Mouse (Mus musculus): ENCODE data around the gene Tmigd1. TPM values are rescaled to one million over a fixed set of nuclear protein-coding genes. Genes with fewer than 3 reads are reported as not detected.
A peak's percentile ranks its signal among the peaks of the same experiment; 100 is the strongest.

The Tmigd1 gene
- polyA plus RNA-seq, 1 experiment from 2014 or later: 1.6 TPM

GRCm38 (mm10) chr11:76889339-76890164 lies 12.4 kb upstream of the Tmigd1 start:
- Histone ChIP-seq H3K4me3 (replicated peaks) (no peak overlapping the region), H3K4me1 (replicated peaks) (peaks cover 21% of the 10 kb centered on the region), H3K27ac (peak overlapping the region; percentile 70; the same call in 1 of the 2 replicates), H3K27me3 (replicated peaks) (no peaks in the 10 kb centered on the region), H3K9ac (no peak overlapping the region), H3K36me3 (no peaks in the 10 kb centered on the region), H3K9me3 (no peaks in the 10 kb centered on the region), H3K4me2 (replicated peaks) (peak overlapping the region; percentile 34; the same call in 1 of the 2 replicates)
- 17% methylated on average over 10 of the region's 10 CpGs for WGBS
- ATAC-seq: peak; percentile 74

GRCm38 (mm10) chr11:76891171-76891570 lies 10.8 kb upstream of the Tmigd1 start:
- no peak overlapping the region for H3K4me2 ChIP-seq (replicated peaks)
- peaks cover 21% of the 10 kb centered on the region for H3K4me1 ChIP-seq (replicated peaks)
- H3K4me3 ChIP-seq (replicated peaks): no peak overlapping the region
- H3K27ac ChIP-seq: no peak overlapping the region
- H3K27me3 ChIP-seq (replicated peaks): no peaks in the 10 kb centered on the region
- no peak for ATAC-seq
- no peaks in the 10 kb centered on the region for H3K36me3 ChIP-seq
- H3K9ac ChIP-seq: no peak overlapping the region
- H3K9me3 ChIP-seq: no peaks in the 10 kb centered on the region
- 91% methylated on average over 7 of the region's 7 CpGs for WGBS

GRCm38 (mm10) chr11:76891738-76892349 lies 10.1 kb upstream of the Tmigd1 start:
- no peaks in the 10 kb centered on the region for H3K36me3 ChIP-seq
- no peak overlapping the region for H3K27ac ChIP-seq
- H3K4me3 ChIP-seq (replicated peaks): no peak overlapping the region
- H3K9ac ChIP-seq: no peak overlapping the region
- ATAC-seq: no peak
- H3K4me1 ChIP-seq (replicated peaks): peaks cover 21% of the 10 kb centered on the region
- no peaks in the 10 kb centered on the region for H3K9me3 ChIP-seq
- H3K27me3 ChIP-seq (replicated peaks): no peaks in the 10 kb centered on the region
- WGBS: 83% methylated on average over 4 of the region's 4 CpGs
- H3K4me2 ChIP-seq (replicated peaks): no peak overlapping the region

GRCm38 (mm10) chr11:76892972-76893371 lies 9.0 kb upstream of the Tmigd1 start:
- peaks cover 23% of the 10 kb centered on the region for H3K4me1 ChIP-seq (replicated peaks)

GRCm38 (mm10) chr11:76893570-76893969 lies 8.4 kb upstream of the Tmigd1 start:
- Histone ChIP-seq H3K27ac (no peak overlapping the region), H3K4me2 (replicated peaks) (peak overlapping the region; percentile 19; the same call in 1 of the 2 replicates), H3K27me3 (replicated peaks) (no peaks in the 10 kb centered on the region), H3K9ac (no peak overlapping the region), H3K36me3 (no peaks in the 10 kb centered on the region), H3K4me1 (replicated peaks) (peaks cover 25% of the 10 kb centered on the region), H3K4me3 (replicated peaks) (no peak overlapping the region), H3K9me3 (no peaks in the 10 kb centered on the region)
- ATAC-seq: no peak
- 7% methylated on average over 4 of the region's 4 CpGs for WGBS

More at GRCm38 (mm10) chr11:76892972-76893371, 9.0 kb upstream of the Tmigd1 start:
- 0 out of 2 replicates have a peak overlapping the region, but pooled peaks have one; percentile 14 for H3K27ac ChIP-seq
- no peaks in the 10 kb centered on the region for H3K36me3 ChIP-seq
- no peaks in the 10 kb centered on the region for H3K27me3 ChIP-seq (replicated peaks)
- H3K4me3 ChIP-seq (replicated peaks): no peak overlapping the region
- H3K4me2 ChIP-seq (replicated peaks): no peak overlapping the region
- 63% methylated on average over 3 of the region's 3 CpGs for WGBS
- no peaks in the 10 kb centered on the region for H3K9me3 ChIP-seq
- ATAC-seq: peak; percentile 36; the same call in 1 of the 2 replicates
- H3K9ac ChIP-seq: no peak overlapping the region

GRCm38 (mm10) chr11:76894240-76894639 lies 7.7 kb upstream of the Tmigd1 start:
- Histone ChIP-seq H3K36me3 (no peaks in the 10 kb centered on the region), H3K4me1 (replicated peaks) (peaks cover 25% of the 10 kb centered on the region), H3K4me2 (replicated peaks) (peak overlapping the region; percentile 19; the same call in 1 of the 2 replicates), H3K27me3 (replicated peaks) (no peaks in the 10 kb centered on the region), H3K9me3 (no peaks in the 10 kb centered on the region), H3K9ac (no peak overlapping the region), H3K4me3 (replicated peaks) (no peak overlapping the region), H3K27ac (no peak overlapping the region)
- WGBS: 30% methylated on average over 5 of the region's 5 CpGs
- ATAC-seq: 0 out of 2 replicates have a peak, but pooled peaks have one; percentile 39

GRCm38 (mm10) chr11:76896360-76896759 lies 5.6 kb upstream of the Tmigd1 start:
- Histone ChIP-seq H3K27me3 (replicated peaks) (no peaks in the 10 kb centered on the region), H3K4me2 (replicated peaks) (no peak overlapping the region), H3K27ac (no peak overlapping the region), H3K4me3 (replicated peaks) (no peak overlapping the region), H3K9ac (no peak overlapping the region), H3K36me3 (no peaks in the 10 kb centered on the region), H3K4me1 (replicated peaks) (peaks cover 19% of the 10 kb centered on the region), H3K9me3 (no peaks in the 10 kb centered on the region)
- no peak for ATAC-seq
- 35% methylated on average over 6 of the region's 6 CpGs for WGBS

GRCm38 (mm10) chr11:76897126-76897525 lies 4.8 kb upstream of the Tmigd1 start:
- Histone ChIP-seq H3K27ac (no peak overlapping the region), H3K4me2 (replicated peaks) (no peak overlapping the region), H3K4me1 (replicated peaks) (peaks cover 19% of the 10 kb centered on the region), H3K9ac (no peak overlapping the region), H3K36me3 (no peaks in the 10 kb centered on the region), H3K27me3 (replicated peaks) (no peaks in the 10 kb centered on the region), H3K4me3 (replicated peaks) (no peak overlapping the region), H3K9me3 (no peaks in the 10 kb centered on the region)
- 69% methylated on average over 1 of the region's 1 CpGs for WGBS
- ATAC-seq: no peak

GRCm38 (mm10) chr11:76897871-76898270 lies 4.1 kb upstream of the Tmigd1 start:
- no peak overlapping the region for H3K27ac ChIP-seq
- no peaks in the 10 kb centered on the region for H3K27me3 ChIP-seq (replicated peaks)
- no peaks in the 10 kb centered on the region for H3K9me3 ChIP-seq
- 43% methylated on average over 3 of the region's 3 CpGs for WGBS
- H3K4me1 ChIP-seq (replicated peaks): peaks cover 19% of the 10 kb centered on the region
- H3K4me3 ChIP-seq (replicated peaks): no peak overlapping the region
- H3K9ac ChIP-seq: no peak overlapping the region
- H3K36me3 ChIP-seq: no peaks in the 10 kb centered on the region
- no peak overlapping the region for H3K4me2 ChIP-seq (replicated peaks)
- no peak for ATAC-seq

- Histone ChIP-seq H3K27ac (no peak overlapping the region), H3K4me1 (replicated peaks) (peaks cover 11% of the 10 kb centered on the region), H3K4me2 (replicated peaks) (no peak overlapping the region), H3K27me3 (replicated peaks) (no peaks in the 10 kb centered on the region), H3K9ac (no peak overlapping the region), H3K36me3 (no peaks in the 10 kb centered on the region), H3K9me3 (no peaks in the 10 kb centered on the region), H3K4me3 (replicated peaks) (no peak overlapping the region)
- WGBS: 87% methylated on average over 3 of the region's 3 CpGs
- no peak for ATAC-seq
Measured at GRCm38 (mm10) chr11:76898751-76899150, 3.2 kb upstream of the Tmigd1 start.

GRCm38 (mm10) chr11:76899758-76900738 lies 1.9 kb upstream of the Tmigd1 start:
- H3K27ac ChIP-seq: no peak overlapping the region
- peaks cover 6% of the 10 kb centered on the region; the same call in 1 of the 2 replicates for H3K4me1 ChIP-seq (replicated peaks)
- no peak for ATAC-seq
- WGBS: 68% methylated on average over 5 of the region's 5 CpGs
- H3K36me3 ChIP-seq: no peaks in the 10 kb centered on the region
- H3K27me3 ChIP-seq (replicated peaks): no peaks in the 10 kb centered on the region
- no peak overlapping the region for H3K4me3 ChIP-seq (replicated peaks)
- no peaks in the 10 kb centered on the region for H3K9me3 ChIP-seq
- no peak overlapping the region for H3K4me2 ChIP-seq (replicated peaks)
- no peak overlapping the region for H3K9ac ChIP-seq

GRCm38 (mm10) chr11:76904340-76904739 lies 2.4 kb downstream of the Tmigd1 start:
- 68% methylated on average over 2 of the region's 2 CpGs for WGBS
- 0 out of 2 replicates have a peak, but pooled peaks cover 3% of the 10 kb centered on the region for H3K4me1 ChIP-seq (replicated peaks)
- no peak overlapping the region for H3K27ac ChIP-seq
- H3K4me3 ChIP-seq (replicated peaks): no peak overlapping the region
- H3K9ac ChIP-seq: no peak overlapping the region
- no peaks in the 10 kb centered on the region for H3K36me3 ChIP-seq
- H3K27me3 ChIP-seq (replicated peaks): no peaks in the 10 kb centered on the region
- no peaks in the 10 kb centered on the region for H3K9me3 ChIP-seq
- no peak for ATAC-seq
- no peak overlapping the region for H3K4me2 ChIP-seq (replicated peaks)
